Mouse (Mus musculus): ENCODE measurements around the gene S1pr3.
A peak's percentile ranks its signal among the peaks of the same experiment; 100 is the strongest.

Gene S1pr3

GRCm38 (mm10) chr13:51408519-51409001, at the start of gene S1pr3:
Gene S1pr3, plus strand, starts transcription at chr13:51408639.
- DNase-seq (ENCODE audit: low read depth) = peak; percentile 86

- no peak for DNase-seq (ENCODE audit: low read depth)
Observed at GRCm38 (mm10) chr13:51360441-51360962, 47.9 kb upstream of the S1pr3 start.

DNA sequence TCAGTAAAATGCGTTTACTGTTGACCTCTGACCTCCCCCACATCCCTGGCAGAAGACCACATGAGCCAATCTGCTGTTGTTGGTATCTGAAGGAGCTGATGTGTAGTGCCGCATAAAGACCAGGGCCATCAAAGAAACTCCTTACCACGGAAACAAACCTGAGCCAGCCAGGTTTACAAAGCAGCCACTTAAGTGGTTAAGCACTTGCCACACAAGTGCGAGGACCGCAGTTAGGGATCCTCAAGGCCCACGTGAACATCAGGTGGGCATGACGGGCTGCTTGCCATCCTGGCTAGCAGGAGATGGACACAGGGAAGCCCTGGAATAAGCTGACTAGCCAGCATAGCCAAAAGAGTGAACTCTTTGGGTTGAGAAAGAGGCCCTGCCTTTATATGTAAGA, 45.0 kb upstream of the S1pr3 start:
- no peak for DNase-seq (ENCODE audit: low read depth)

DNA sequence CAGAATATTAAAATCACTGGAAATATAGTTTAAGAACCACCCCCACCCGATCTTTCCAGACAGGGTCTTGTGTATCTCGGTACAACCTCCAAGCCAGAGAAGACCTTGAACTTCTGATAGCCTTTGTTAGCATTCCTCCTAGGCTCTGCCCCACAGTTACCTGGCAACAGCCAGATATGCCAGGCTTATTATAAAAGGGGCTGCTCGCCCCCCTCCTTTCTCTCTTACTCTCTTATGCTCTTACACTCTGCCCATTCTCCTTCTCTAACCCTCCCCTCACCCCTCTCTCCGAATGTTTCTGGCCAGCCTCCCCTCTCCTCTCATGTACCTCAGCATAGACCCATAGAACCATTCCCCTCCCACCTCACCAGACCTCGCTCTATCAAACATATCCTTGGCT, 44.5 kb upstream of the S1pr3 start:
- DNase-seq (ENCODE audit: low read depth) = no peak

- DNase-seq (ENCODE audit: low read depth) = no peak
Observed at GRCm38 (mm10) chr13:51365191-51365590, 43.2 kb upstream of the S1pr3 start.

DNA sequence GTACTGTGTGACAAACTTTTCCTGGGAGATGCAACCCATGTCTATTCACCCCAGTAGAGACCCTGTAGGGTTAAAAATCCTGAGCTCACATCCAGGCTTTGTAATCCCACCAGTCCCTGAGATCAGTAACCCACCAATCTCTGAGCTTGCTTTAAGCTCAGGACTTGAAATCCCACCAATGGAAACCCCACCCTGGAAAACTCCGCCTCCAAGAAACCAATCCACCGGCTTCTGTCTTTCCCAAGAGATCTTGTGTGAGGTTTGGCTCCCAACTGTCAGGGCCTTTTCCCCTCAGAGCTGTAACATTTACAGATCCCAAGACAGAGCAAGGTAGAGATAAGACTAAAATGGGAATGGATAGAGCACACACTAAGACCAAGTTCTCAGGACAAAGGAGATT, 40.1 kb upstream of the S1pr3 start:
- DNase-seq (ENCODE audit: low read depth) = no peak

- DNase-seq (ENCODE audit: low read depth) = no peak
Observed at GRCm38 (mm10) chr13:51369354-51369753, 39.1 kb upstream of the S1pr3 start.

- DNase-seq (ENCODE audit: low read depth) = no peak
Observed at GRCm38 (mm10) chr13:51373086-51373485, 35.4 kb upstream of the S1pr3 start.

DNA sequence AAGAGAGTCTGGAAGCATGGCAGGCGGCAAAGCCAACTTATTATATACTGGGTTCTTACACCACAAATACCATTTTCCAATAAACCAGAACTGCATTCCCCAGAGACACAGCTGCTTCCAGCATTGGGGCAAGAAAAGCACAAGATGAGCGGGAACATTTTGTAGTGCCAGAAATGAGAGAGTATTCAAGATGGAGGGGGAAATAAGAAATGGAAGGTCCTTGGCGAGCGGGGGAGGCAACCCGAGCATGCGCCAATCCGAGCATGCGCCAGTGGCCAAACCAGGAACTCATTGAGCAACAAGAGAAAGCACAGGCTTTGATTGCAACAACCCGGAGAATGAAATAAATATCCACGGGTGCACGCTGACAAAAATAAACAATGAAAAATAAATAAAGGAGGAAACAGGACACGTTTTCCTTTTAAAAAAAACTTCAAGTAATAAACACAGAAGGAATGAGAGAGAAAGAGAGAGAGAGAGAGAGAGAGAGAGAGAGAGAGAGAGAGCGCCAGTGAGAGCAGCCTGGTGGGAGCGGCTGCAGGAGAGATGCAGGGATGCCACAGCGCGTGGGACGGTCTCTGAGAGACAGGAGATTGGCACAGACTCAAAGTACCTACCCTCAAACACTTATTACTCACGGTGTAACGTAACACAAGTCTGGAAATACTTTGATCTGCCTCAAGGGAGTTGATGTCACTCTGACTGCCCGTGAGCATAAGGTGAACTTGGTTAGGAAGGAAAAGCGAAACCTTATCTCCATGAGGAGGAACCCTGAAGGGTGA, 34.2 kb upstream of the S1pr3 start:
- no peak for DNase-seq (ENCODE audit: low read depth)

- DNase-seq (ENCODE audit: low read depth) = no peak
Observed at GRCm38 (mm10) chr13:51378126-51378525, 30.3 kb upstream of the S1pr3 start.

GRCm38 (mm10) chr13:51379596-51379995, 28.8 kb upstream of the S1pr3 start:
- peak; percentile 50 for DNase-seq (ENCODE audit: low read depth)

DNA sequence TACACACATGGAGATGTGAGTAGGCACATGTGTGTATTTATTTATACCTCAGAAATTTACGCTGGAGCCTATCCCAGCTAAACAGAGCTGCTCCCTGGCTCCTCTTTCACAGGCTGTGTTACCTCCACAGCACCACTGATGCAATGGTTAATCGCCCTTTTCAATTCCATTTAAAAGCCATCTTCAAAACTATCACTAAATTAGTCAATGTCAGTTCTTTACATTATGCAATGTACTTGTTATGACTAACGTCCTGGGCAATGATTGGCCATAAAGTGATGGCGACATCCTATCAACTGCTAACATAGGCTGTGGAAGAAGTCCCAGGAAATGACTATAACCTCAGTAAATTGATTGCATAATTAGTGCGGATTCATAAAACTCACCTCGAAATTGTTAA, 26.9 kb upstream of the S1pr3 start:
- peak; percentile 30 for DNase-seq (ENCODE audit: low read depth)

DNA sequence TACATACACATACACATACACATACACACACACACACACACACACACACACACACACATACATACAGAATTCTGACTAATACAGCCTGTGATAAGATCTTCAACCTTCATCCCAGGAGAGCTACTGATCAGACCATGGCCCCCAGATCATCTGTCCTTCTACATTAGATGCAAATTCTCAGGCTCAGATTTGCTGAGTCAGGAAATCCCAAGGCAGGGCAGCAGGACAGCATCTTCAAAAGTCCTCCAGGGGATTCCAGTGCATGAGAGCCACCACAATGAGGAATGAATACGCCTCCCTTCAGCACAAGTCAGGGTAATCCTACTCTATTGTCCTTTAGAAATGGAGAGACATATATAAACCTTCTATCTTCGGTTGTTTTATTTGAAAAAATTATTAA, 23.5 kb upstream of the S1pr3 start:
- no peak for DNase-seq (ENCODE audit: low read depth)

GRCm38 (mm10) chr13:51387908-51388307, 20.5 kb upstream of the S1pr3 start:
- DNase-seq (ENCODE audit: low read depth) = no peak

GRCm38 (mm10) chr13:51390398-51390797, 18.0 kb upstream of the S1pr3 start:
- no peak for DNase-seq (ENCODE audit: low read depth)

DNA sequence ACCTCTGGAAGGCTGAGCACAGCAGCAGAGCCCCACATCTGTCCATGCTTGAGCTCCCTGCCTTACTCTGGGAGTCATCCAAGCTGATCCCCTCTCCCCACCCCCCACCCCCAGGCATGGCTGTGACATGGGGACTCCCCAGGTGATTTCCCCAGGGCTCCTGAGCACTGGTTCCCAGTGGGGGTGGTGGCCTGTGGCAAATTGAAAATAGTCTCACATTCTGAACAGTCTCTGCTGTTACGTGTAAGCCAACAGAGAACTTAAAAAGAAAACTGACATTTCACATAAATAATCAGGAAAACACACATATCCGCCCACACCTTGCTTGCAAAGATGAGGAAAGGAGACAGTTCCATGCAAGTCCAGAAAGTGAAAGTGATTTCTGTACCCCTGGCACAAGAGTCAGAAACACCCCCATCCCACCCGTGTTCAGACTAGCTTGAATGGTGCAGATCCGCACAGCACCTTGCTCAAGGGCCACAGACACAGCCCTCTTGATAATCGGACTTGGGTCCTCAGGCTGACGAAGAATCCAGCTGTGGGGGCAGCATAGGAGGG, 17.0 kb upstream of the S1pr3 start:
- DNase-seq (ENCODE audit: low read depth) = no peak

- DNase-seq (ENCODE audit: low read depth) = no peak
Observed at GRCm38 (mm10) chr13:51392256-51392655, 16.2 kb upstream of the S1pr3 start.

- DNase-seq (ENCODE audit: low read depth) = peak; percentile 46
Observed at GRCm38 (mm10) chr13:51397861-51398260, 10.6 kb upstream of the S1pr3 start.

DNA sequence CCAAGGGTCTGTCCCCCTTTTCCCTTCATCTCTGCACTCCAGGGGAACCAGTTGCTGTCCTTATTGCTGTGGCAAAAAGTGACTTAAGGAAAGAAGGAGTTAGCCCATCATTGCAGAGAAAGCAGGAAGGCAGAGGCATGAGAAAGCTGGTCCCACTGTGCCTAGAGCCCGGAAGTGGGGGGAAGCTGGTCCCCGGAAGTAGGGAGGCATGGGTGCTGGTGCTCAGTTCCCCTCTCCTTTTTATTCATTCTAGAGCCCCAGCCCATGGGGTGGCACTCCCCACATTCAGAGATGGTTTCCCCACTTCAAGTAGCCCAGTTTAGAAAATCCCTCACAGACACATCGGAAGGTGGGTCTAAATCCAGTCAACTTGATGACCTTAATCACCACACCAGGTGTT, 8.9 kb upstream of the S1pr3 start:
- DNase-seq (ENCODE audit: low read depth) = no peak

GRCm38 (mm10) chr13:51400186-51400719, 8.2 kb upstream of the S1pr3 start:
- DNase-seq (ENCODE audit: low read depth) = no peak

- DNase-seq (ENCODE audit: low read depth) = no peak
Observed at GRCm38 (mm10) chr13:51400736-51401501, 7.5 kb upstream of the S1pr3 start.

GRCm38 (mm10) chr13:51404566-51404965, 3.9 kb upstream of the S1pr3 start:
- DNase-seq (ENCODE audit: low read depth) = peak; percentile 54

Measured in NIH3T3 (cell line).